Mouse (Mus musculus): Measurements from ENCODE around the gene Map4k3. TPM values are rescaled to one million over a fixed set of nuclear protein-coding genes. Genes with fewer than 3 reads are reported as not detected.
"Not testable (repeated sequence)": the region's sequence is repeated elsewhere in the genome, so short reads cannot be mapped to it uniquely, and the experiment has no call there.

The Map4k3 gene
- polyA plus RNA-seq, 1 experiment from 2014 or later = 29.9 TPM

DNA sequence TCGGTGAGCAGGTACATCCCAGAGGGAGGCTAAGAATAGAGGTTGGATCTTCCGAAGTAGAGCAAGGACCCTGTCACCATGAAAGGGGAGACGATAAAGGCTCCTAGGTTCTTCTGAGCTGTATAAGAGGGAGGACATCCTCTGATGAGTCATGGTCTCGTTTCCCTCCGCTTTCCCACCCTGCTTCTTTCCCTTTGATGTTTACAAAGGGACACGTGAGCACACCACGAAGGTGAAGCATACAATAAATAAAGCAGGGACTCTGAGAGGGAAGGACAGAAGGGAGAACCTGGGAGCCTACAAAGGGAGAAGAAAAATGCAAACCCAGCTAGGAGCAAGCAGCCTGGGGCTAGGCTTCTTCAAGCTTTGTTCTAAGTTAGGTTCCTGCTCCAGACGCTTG, 26.3 kb upstream of the Map4k3 start:
- ATAC-seq (replicated peaks; ENCODE audit: low FRiP score, low read depth) (no peak), DNase-seq (ENCODE audit: low spot score) (peak; percentile 11)
- H3K27me3 ChIP-seq (ENCODE audit: insufficient read depth, low read length) = no peaks in the 10 kb centered on the region
- H3K4me2 ChIP-seq (ENCODE audit: low read length) = no peak overlapping the region
- H3K36me3 ChIP-seq (ENCODE audit: insufficient read depth, low read length) = no peaks in the 10 kb centered on the region
- no peak for TF ChIP-seq CTCF (IDR thresholded peaks at IDR 0.05; ENCODE audit: low read depth)
- peaks cover 6% of the 10 kb centered on the region for H3K4me1 ChIP-seq (replicated peaks; ENCODE audit: insufficient read depth, low read length)
- no peak overlapping the region; the same call in 1 of the 2 replicates for H3K27ac ChIP-seq
- no peaks in the 10 kb centered on the region for H3K9me3 ChIP-seq (replicated peaks; ENCODE audit: low read length)
- H3K9ac ChIP-seq (ENCODE audit: low read depth, low read length) = no peak overlapping the region
- 25% methylated on average over 8 of the region's 8 CpGs for WGBS
- no peak overlapping the region for H3K4me3 ChIP-seq (replicated peaks; ENCODE audit: low read depth, low read length)

DNA sequence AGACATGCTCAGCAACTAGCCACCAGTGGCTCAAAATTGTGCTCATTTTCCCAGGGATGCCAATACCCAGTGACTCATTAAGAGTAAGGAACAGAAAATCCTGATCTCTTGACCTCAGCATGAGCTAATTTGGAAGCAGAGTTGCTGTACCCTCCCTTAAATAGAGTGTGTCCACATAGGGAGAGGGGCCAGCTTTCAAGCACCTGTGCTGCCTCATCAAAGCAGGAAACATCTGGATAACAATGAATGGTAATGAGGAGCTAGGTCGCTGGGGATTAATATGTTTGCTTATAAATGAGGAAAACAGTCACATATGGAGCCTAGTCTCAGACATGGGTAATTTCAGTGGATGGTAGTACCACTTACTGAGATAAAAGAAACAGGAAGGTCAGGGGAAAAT, 24.2 kb upstream of the Map4k3 start:
- peaks cover 6% of the 10 kb centered on the region for H3K4me1 ChIP-seq (replicated peaks; ENCODE audit: insufficient read depth, low read length)
- H3K9ac ChIP-seq (ENCODE audit: low read depth, low read length) = no peak overlapping the region
- no peak overlapping the region for H3K27ac ChIP-seq
- no peak overlapping the region for H3K4me2 ChIP-seq (ENCODE audit: low read length)
- TF ChIP-seq CTCF (IDR thresholded peaks at IDR 0.05; ENCODE audit: low read depth) = no peak
- H3K27me3 ChIP-seq (ENCODE audit: insufficient read depth, low read length) = no peaks in the 10 kb centered on the region
- DNase-seq (ENCODE audit: low spot score) = no peak
- no peaks in the 10 kb centered on the region for H3K9me3 ChIP-seq (replicated peaks; ENCODE audit: low read length)
- WGBS = 31% methylated on average over 1 of the region's 1 CpGs
- H3K4me3 ChIP-seq (replicated peaks; ENCODE audit: low read depth, low read length) = no peak overlapping the region
- ATAC-seq (replicated peaks; ENCODE audit: low FRiP score, low read depth) = no peak
- H3K36me3 ChIP-seq (ENCODE audit: insufficient read depth, low read length) = no peaks in the 10 kb centered on the region

DNA sequence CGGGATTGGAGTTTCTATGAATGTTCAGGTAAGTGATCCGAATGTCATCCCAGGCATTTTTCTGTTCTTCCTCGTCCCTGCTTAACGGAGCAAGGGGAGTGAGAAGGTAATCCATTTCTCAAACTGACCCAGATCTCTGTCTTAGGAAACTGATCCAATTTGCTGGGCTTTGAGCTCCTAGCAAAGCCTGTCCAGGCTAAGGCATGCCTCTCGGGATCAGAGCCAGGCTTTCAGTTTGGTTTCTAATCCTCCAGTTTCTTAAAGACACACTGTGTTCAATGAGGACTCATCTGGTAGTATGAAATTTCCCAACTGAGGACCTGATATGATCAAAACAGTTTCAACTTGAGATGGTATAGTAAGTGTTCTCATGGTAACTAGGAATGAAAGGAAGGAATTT, 11.1 kb upstream of the Map4k3 start:
- no peak for TF ChIP-seq CTCF (IDR thresholded peaks at IDR 0.05; ENCODE audit: low read depth)
- 81% methylated on average over 5 of the region's 5 CpGs for WGBS
- no peaks in the 10 kb centered on the region for H3K4me1 ChIP-seq (replicated peaks; ENCODE audit: insufficient read depth, low read length)
- ATAC-seq (replicated peaks; ENCODE audit: low FRiP score, low read depth) = no peak
- no peaks in the 10 kb centered on the region for H3K36me3 ChIP-seq (ENCODE audit: insufficient read depth, low read length)
- no peak for DNase-seq (ENCODE audit: low spot score)
- no peak overlapping the region for H3K4me3 ChIP-seq (replicated peaks; ENCODE audit: low read depth, low read length)
- no peak overlapping the region for H3K4me2 ChIP-seq (ENCODE audit: low read length)
- H3K9ac ChIP-seq (ENCODE audit: low read depth, low read length) = no peak overlapping the region
- no peak overlapping the region for H3K27ac ChIP-seq
- H3K27me3 ChIP-seq (ENCODE audit: insufficient read depth, low read length) = no peaks in the 10 kb centered on the region
- no peaks in the 10 kb centered on the region for H3K9me3 ChIP-seq (replicated peaks; ENCODE audit: low read length)

DNA sequence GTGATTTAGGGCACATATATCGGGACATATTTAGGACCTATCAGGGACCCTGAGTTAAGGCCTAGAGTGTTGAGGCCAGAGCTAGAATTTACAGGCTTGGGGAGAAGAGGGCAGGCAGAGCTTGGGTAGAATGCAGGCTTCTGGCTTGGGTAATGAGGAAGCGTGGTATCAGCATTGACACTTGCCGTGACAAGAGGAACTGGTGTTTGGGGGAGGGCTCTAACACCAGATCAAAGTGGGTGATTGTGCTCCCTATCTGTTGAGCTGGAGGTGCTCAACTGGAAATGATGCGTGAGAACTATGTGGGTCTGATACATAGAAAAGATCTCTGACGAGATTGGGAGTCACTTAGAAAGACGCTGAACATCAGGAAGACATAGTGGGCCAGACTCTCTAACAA, 6.4 kb upstream of the Map4k3 start:
- no peak for TF ChIP-seq CTCF (IDR thresholded peaks at IDR 0.05; ENCODE audit: low read depth)
- Histone ChIP-seq H3K4me2 (ENCODE audit: low read length) (no peak overlapping the region), H3K4me3 (replicated peaks; ENCODE audit: low read depth, low read length) (no peak overlapping the region), H3K27me3 (ENCODE audit: insufficient read depth, low read length) (no peaks in the 10 kb centered on the region), H3K27ac (no peak overlapping the region), H3K4me1 (replicated peaks; ENCODE audit: insufficient read depth, low read length) (no peaks in the 10 kb centered on the region), H3K9me3 (replicated peaks; ENCODE audit: low read length) (no peaks in the 10 kb centered on the region), H3K36me3 (ENCODE audit: insufficient read depth, low read length) (no peaks in the 10 kb centered on the region), H3K9ac (ENCODE audit: low read depth, low read length) (no peak overlapping the region)
- DNase-seq (ENCODE audit: low spot score) = no peak
- no peak for ATAC-seq (replicated peaks; ENCODE audit: low FRiP score, low read depth)
- 72% methylated on average over 6 of the region's 6 CpGs for WGBS

DNA sequence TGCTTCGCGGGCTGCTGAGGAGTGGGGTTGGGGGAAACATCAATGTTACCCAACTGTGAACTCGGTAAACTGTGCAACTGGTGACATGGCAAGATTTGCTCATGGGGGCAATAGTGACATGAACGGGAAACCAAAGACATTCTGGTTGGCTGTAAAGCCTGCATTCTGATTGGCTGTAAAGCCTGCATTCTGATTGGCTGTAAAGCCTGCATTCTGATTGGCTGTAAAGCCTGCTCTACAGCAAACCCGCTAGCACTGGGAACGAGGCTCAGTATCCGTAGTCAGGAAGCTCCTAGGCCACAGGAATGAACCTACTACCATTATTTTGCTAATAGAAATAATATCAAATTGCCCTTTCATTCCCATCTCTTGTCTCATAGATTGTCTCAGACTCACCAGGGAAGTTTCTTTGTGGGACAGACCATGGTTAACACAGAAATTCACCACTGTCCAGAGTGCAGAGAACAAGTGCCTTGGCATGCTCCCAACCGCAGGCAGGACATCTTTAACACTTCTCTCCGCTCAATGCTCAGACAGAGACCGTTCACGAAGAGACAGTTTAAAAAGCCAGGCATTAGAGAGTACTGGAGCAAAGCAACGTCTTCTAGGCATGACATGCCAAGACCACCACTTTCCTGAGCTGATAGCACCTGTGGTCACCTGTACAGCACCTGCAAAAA, 5.0 kb upstream of the Map4k3 start:
- WGBS = 87% methylated on average over 12 of the region's 12 CpGs
- H3K9me3 ChIP-seq (replicated peaks; ENCODE audit: low read length) = no peaks in the 10 kb centered on the region
- no peak for DNase-seq (ENCODE audit: low spot score)

DNA sequence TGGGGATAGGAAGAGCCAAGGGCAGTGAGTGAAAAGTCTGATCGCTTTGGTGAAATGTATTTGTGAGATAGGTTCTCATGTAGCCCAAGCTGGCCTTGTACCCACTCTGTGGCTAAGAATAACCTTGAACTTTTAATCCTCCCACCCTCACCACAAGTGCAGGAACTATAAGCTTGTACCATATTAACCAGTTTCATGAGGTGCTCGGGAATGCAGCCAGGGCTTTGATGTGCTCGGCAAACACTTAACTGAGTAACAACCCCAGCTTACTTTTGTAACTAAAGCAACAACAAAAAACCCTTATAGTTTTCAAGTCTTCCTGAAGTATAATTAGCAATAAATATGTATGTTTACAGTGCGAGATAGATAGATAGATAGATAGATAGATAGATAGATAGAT, 4.0 kb upstream of the Map4k3 start:
- no peaks in the 10 kb centered on the region for H3K36me3 ChIP-seq (ENCODE audit: insufficient read depth, low read length)
- DNase-seq (ENCODE audit: low spot score) (no peak), ATAC-seq (replicated peaks; ENCODE audit: low FRiP score, low read depth) (no peak)
- no peak overlapping the region for H3K9ac ChIP-seq (ENCODE audit: low read depth, low read length)
- no peaks in the 10 kb centered on the region for H3K27me3 ChIP-seq (ENCODE audit: insufficient read depth, low read length)
- no peaks in the 10 kb centered on the region for H3K9me3 ChIP-seq (replicated peaks; ENCODE audit: low read length)
- TF ChIP-seq CTCF (IDR thresholded peaks at IDR 0.05; ENCODE audit: low read depth) = no peak
- no peak overlapping the region for H3K4me2 ChIP-seq (ENCODE audit: low read length)
- 73% methylated on average over 4 of the region's 4 CpGs for WGBS
- H3K4me3 ChIP-seq (replicated peaks; ENCODE audit: low read depth, low read length) = no peak overlapping the region
- H3K27ac ChIP-seq = no peak overlapping the region
- H3K4me1 ChIP-seq (replicated peaks; ENCODE audit: insufficient read depth, low read length) = no peaks in the 10 kb centered on the region

More for the DNA sequence above, 5.0 kb upstream of the Map4k3 start:
- Histone ChIP-seq H3K4me3 (replicated peaks; ENCODE audit: low read depth, low read length) (no peak overlapping the region), H3K9ac (ENCODE audit: low read depth, low read length) (no peak overlapping the region), H3K36me3 (ENCODE audit: insufficient read depth, low read length) (no peaks in the 10 kb centered on the region), H3K27me3 (ENCODE audit: insufficient read depth, low read length) (no peaks in the 10 kb centered on the region), H3K4me1 (replicated peaks; ENCODE audit: insufficient read depth, low read length) (no peaks in the 10 kb centered on the region), H3K4me2 (ENCODE audit: low read length) (no peak overlapping the region), H3K27ac (no peak overlapping the region)
- no peak for ATAC-seq (replicated peaks; ENCODE audit: low FRiP score, low read depth)
- TF ChIP-seq CTCF (IDR thresholded peaks at IDR 0.05; ENCODE audit: low read depth) = no peak

DNA sequence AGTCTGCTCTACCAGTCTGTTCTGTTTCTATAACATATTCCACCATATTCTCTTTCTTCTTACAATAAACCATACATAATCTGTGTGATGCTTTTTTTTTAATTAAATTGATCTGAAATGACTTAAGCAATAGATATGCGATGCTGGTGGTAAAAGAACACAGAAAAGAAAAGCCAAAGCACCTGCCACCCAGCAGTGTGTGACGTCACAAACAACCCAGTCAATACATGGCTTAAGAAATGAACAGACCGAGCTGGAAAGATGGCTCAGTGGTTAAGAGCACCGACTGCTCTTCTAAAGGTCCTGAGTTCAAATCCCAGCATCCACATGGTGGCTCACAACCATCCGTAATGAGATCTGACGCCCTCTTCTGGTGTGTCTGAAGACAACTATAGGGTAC, 2.0 kb upstream of the Map4k3 start:
- H3K27ac ChIP-seq; ATAC-seq (replicated peaks; ENCODE audit: low FRiP score, low read depth); H3K9me3 ChIP-seq (replicated peaks; ENCODE audit: low read length); H3K27me3 ChIP-seq (ENCODE audit: insufficient read depth, low read length); H3K9ac ChIP-seq (ENCODE audit: low read depth, low read length); H3K4me3 ChIP-seq (replicated peaks; ENCODE audit: low read depth, low read length); DNase-seq (ENCODE audit: low spot score); H3K36me3 ChIP-seq (ENCODE audit: insufficient read depth, low read length); H3K4me2 ChIP-seq (ENCODE audit: low read length): not testable (repeated sequence)
- WGBS = 90% methylated on average over 6 of the region's 6 CpGs
- H3K4me1 ChIP-seq (replicated peaks; ENCODE audit: insufficient read depth, low read length) = peaks cover 12% of the 10 kb centered on the region; the same call in 1 of the 2 replicates
